Mouse (Mus musculus) kidney, adult 2 months (tissue): ENCODE data around the gene Zfp2. TPM values are rescaled to one million over a fixed set of nuclear protein-coding genes. Genes with fewer than 3 reads are reported as not detected.

ENCODE experiments used
- DNase-seq: peaks from one replicate; pipeline ENCODE4 v3.0.0; 2021
- H3K27ac ChIP-seq: fragments of 200-500 bp; 2 replicates; pipeline ENCODE4 v1.5.1; 2012; ENCODE audit warnings: low read depth, low read length, control low read depth, inconsistent platforms; ENCODE audit not compliant: insufficient read depth
- H3K27me3 ChIP-seq: fragments of 200-500 bp; replicated peaks from 2 replicates; pipeline ENCODE4 v1.6.1; 2012; ENCODE audit warnings: mild to moderate bottlenecking, moderate library complexity, low read length, inconsistent platforms; ENCODE audit not compliant: control insufficient read depth, insufficient read depth
- H3K36me3 ChIP-seq: fragments of 200-500 bp; 2 replicates; pipeline ENCODE4 v1.6.1; 2012; ENCODE audit warnings: mild to moderate bottlenecking, moderate library complexity, low read length, inconsistent platforms; ENCODE audit not compliant: control insufficient read depth, insufficient read depth
- H3K4me1 ChIP-seq: fragments of 200-500 bp; 2 replicates; pipeline ENCODE4 v1.6.1; 2011; ENCODE audit warnings: low read length; ENCODE audit not compliant: control insufficient read depth, insufficient read depth
- H3K4me3 ChIP-seq: fragments of 200-500 bp; 2 replicates; pipeline ENCODE4 v1.5.1; 2011; ENCODE audit warnings: mild to moderate bottlenecking, low read depth, low read length, control low read depth; ENCODE audit not compliant: insufficient read depth
- CTCF ChIP-seq: fragments of 200-500 bp; conservative IDR thresholded peaks from 2 replicates; pipeline ENCODE4 v1.5.1; 2011; ENCODE audit warnings: low read depth, mild to moderate bottlenecking, control low read depth, low read length, moderate library complexity, mixed read lengths; ENCODE audit not compliant: insufficient read depth, insufficient read length
- POLR2A ChIP-seq: fragments of 200-500 bp; IDR thresholded peaks from one replicate; pipeline ENCODE4 v1.6.1; 2011; ENCODE audit warnings: low read depth, low read length, control low read depth
- WGBS: fragments of 180-500 bp; shearing (Covaris S2); methylation state at CpG from one replicate; pipeline ENCODE4 v1.1.7; 2018; 5-methylcytosine and 5-hydroxymethylcytosine counted together
- polyA plus RNA-seq: library from polyadenylated mRNA; depleted of rRNA; stranded (reverse); fragments of >200 nt; gene quantifications from 2 replicates; pipeline ENCODE4 v1.2.3, GENCODE M21; 2012; rRNA removed

Zfp2 gene
- polyA plus RNA-seq, 1 experiment, result 2.7 TPM

- WGBS, result under 1% methylated on average over 72 of the region's 72 CpGs
- H3K36me3 ChIP-seq, result no peaks in the 10 kb centered on the region
- TF ChIP-seq POLR2A (no peak), CTCF (no peak)
- no peak overlapping the region for H3K4me3 ChIP-seq
- peak; percentile 8 for DNase-seq
- no peaks in the 10 kb centered on the region for H3K4me1 ChIP-seq
- no peak overlapping the region for H3K27ac ChIP-seq
- H3K27me3 ChIP-seq, result no peaks in the 10 kb centered on the region; the same call in 1 of the 2 replicates
These were observed 64.9 kb downstream of the Zfp2 start for GRCm38 (mm10) chr11:50850989-50851601.

- 2% methylated on average over 11 of the region's 11 CpGs for WGBS
- Histone ChIP-seq H3K27me3 (no peaks in the 10 kb centered on the region; the same call in 1 of the 2 replicates), H3K4me3 (no peak within 1 kb of the TSS), H3K27ac (no peak within 1 kb of the TSS), H3K36me3 (no peaks in the 10 kb centered on the region), H3K4me1 (no peaks in the 10 kb centered on the region)
- no peak for TF ChIP-seq CTCF
- TF ChIP-seq POLR2A, result no peak
- no peak for DNase-seq
These were observed 65.7 kb downstream of the Zfp2 start, which contains the start of gene Grm6 for GRCm38 (mm10) chr11:50850177-50850735. TSS of gene Grm6 (plus strand) at chr11:50850685.

GRCm38 (mm10) chr11:50849310-50849709 lies 66.7 kb downstream of the Zfp2 start:
- no peak overlapping the region for H3K4me3 ChIP-seq
- no peaks in the 10 kb centered on the region for H3K36me3 ChIP-seq
- no peak overlapping the region for H3K27ac ChIP-seq
- no peaks in the 10 kb centered on the region for H3K4me1 ChIP-seq
- TF ChIP-seq CTCF, result no peak
- TF ChIP-seq POLR2A, result no peak
- H3K27me3 ChIP-seq, result no peaks in the 10 kb centered on the region; the same call in 1 of the 2 replicates
- 3% methylated on average over 10 of the region's 10 CpGs for WGBS
- DNase-seq, result no peak

Other genes with a start within 250 kb of the Zfp2 start
- 1.2 and 1.4 TPM in 2 replicates for gene Zfp354c, start 88.4 kb downstream of the Zfp2 start, polyA plus RNA-seq
- 0.58 and 0.64 TPM in 2 replicates for gene Zfp879, start 74.6 kb downstream of the Zfp2 start, polyA plus RNA-seq
- gene Grm6, start 65.5 kb downstream of the Zfp2 start, polyA plus RNA-seq, result 0.03 TPM in 1 of 2 replicates, not detected in the other
- gene Zfp454, start 28.5 kb downstream of the Zfp2 start, polyA plus RNA-seq, result 0.92 and 0.99 TPM in 2 replicates
- 0.49 and 0.75 TPM in 2 replicates for gene Zfp354b, start 15.5 kb upstream of the Zfp2 start, polyA plus RNA-seq
- gene 4933414I15Rik, start 27.6 kb upstream of the Zfp2 start, polyA plus RNA-seq, result not detected in 2 replicates
- gene Prop1, start 37.6 kb upstream of the Zfp2 start, polyA plus RNA-seq, result not detected in 2 replicates
- gene Olfr1378, start 50.4 kb upstream of the Zfp2 start, polyA plus RNA-seq, result not detected in 2 replicates
- gene Olfr1377, start 65.8 kb upstream of the Zfp2 start, polyA plus RNA-seq, result not detected in 2 replicates
- gene Olfr51, start 87.4 kb upstream of the Zfp2 start, polyA plus RNA-seq, result not detected in 2 replicates
- not detected in 2 replicates for gene Olfr54, start 98.1 kb upstream of the Zfp2 start, polyA plus RNA-seq
- gene Olfr1375, start 131.9 kb upstream of the Zfp2 start, polyA plus RNA-seq, result not detected in 2 replicates
- 2.2 and 5.2 TPM in 2 replicates for gene Zfp354a, start 143.1 kb upstream of the Zfp2 start, polyA plus RNA-seq